Mouse (Mus musculus): ENCODE data around the gene Csrp3.

DNA sequence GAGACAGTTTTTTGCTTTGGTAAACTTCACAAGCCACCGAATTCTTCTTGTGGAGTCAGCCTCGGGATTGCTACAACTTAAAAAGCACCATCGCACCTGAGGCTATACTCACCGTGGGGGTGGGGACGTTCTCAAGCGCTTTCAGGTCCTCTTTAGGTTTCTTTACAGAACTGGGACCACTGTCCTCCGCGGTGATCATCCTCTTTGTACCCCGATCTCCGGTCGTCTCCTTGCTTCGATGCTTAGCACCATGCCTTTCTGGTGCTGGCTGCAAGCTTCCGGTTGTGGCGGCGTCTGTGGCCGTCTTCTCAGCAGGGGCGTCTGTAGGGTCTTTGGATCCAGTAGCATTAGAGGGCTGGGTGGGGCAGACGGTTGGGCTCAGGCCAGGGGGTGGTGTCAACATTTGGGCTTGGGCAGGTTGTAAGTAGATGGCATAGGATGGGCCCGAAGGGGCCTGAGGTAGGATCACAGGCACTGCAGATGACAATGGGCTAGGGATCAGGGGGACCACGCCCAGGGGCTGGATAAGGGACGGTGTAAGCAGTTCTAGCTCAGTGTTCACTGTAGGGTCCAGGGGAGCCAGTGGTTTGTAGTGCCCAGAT lies 22.8 kb upstream of the Csrp3 start:
- TF ChIP-seq GATA1 (IDR thresholded peaks at IDR 0.05; ENCODE audit: borderline replicate concordance, low read length) (no peak), FLI1 (IDR thresholded peaks at IDR 0.05; ENCODE audit: low read length) (no peak)
